Mouse (Mus musculus) forebrain, embryonic 13.5 days (tissue): ENCODE data around the gene Itgae. TPM values are rescaled to one million over a fixed set of nuclear protein-coding genes. Genes with fewer than 3 reads are reported as not detected.

Experiments
- ATAC-seq: fragments of 200-750 bp; cut with Nextera tagmentation; 2 replicates; pipeline ENCODE4 v1.8.0; 2017
- H3K27ac ChIP-seq: fragments of 300-500 bp; sonication (generic); 2 replicates; pipeline ENCODE4 v1.5.1; 2015; ENCODE audit warnings: inconsistent platforms, mild to moderate bottlenecking, moderate library complexity
- H3K27me3 ChIP-seq: fragments of 300-500 bp; sonication (generic); 2 replicates; pipeline ENCODE4 v1.6.1; 2015; ENCODE audit warnings: mild to moderate bottlenecking, inconsistent platforms
- H3K36me3 ChIP-seq: fragments of 300-500 bp; sonication (generic); 2 replicates; pipeline ENCODE4 v1.6.1; 2015; ENCODE audit warnings: mild to moderate bottlenecking, inconsistent platforms; ENCODE audit not compliant: poor library complexity, severe bottlenecking
- H3K4me1 ChIP-seq: fragments of 300-500 bp; sonication (generic); 2 replicates; pipeline ENCODE4 v1.6.1; 2015; ENCODE audit warnings: inconsistent platforms
- H3K4me2 ChIP-seq: fragments of 300-500 bp; sonication (generic); 2 replicates; pipeline ENCODE4 v1.6.1; 2015; ENCODE audit warnings: inconsistent platforms, mild to moderate bottlenecking, moderate library complexity
- H3K4me3 ChIP-seq: fragments of 300-500 bp; sonication (generic); 2 replicates; pipeline ENCODE4 v1.5.1; 2015; ENCODE audit warnings: mild to moderate bottlenecking, inconsistent platforms
- H3K9ac ChIP-seq: fragments of 300-500 bp; sonication (generic); 2 replicates; pipeline ENCODE4 v1.6.1; 2015; ENCODE audit warnings: mild to moderate bottlenecking, inconsistent platforms
- H3K9me3 ChIP-seq: fragments of 300-500 bp; sonication (generic); replicated peaks from 2 replicates; pipeline ENCODE4 v1.6.1; 2016; ENCODE audit warnings: inconsistent platforms
- WGBS: fragments of 180-500 bp; shearing (Covaris S2); methylation state at CpG from one replicate; pipeline ENCODE4 v1.1.7; 2015; 5-methylcytosine and 5-hydroxymethylcytosine counted together
- polyA plus RNA-seq: library from polyadenylated mRNA; unstranded; fragments of >200 nt; fragmentation: Nextera tagmentation; extraction: Ambion mirVana; gene quantifications from 2 replicates; pipeline ENCODE4 v1.2.1, GENCODE M21; 2015

Itgae gene
- polyA plus RNA-seq, result 0.27 and 0.29 TPM in 2 replicates

- Histone ChIP-seq H3K4me1 (peaks cover 9% of the 10 kb centered on the region; the same call in 1 of the 2 replicates), H3K36me3 (peaks cover 5% of the 10 kb centered on the region; the same call in 1 of the 2 replicates), H3K27ac (no peak within 1 kb of the TSS), H3K9me3 (no peaks in the 10 kb centered on the region), H3K4me3 (no peak within 1 kb of the TSS), H3K27me3 (no peaks in the 10 kb centered on the region), H3K9ac (no peak within 1 kb of the TSS), H3K4me2 (no peak within 1 kb of the TSS)
- 93% methylated on average over 4 of the region's 4 CpGs for WGBS
- no peak for ATAC-seq
These were observed at the start of gene Itgae for GRCm38 (mm10) chr11:73090283-73090682. TSS of gene Itgae (plus strand) at chr11:73090583.

- Histone ChIP-seq H3K9me3 (no peaks in the 10 kb centered on the region), H3K4me2 (no peak overlapping the region), H3K27ac (no peak overlapping the region), H3K4me3 (no peak overlapping the region), H3K27me3 (no peaks in the 10 kb centered on the region), H3K9ac (no peak overlapping the region), H3K36me3 (no peaks in the 10 kb centered on the region), H3K4me1 (peaks cover 9% of the 10 kb centered on the region)
- ATAC-seq, result no peak
- WGBS, result 65% methylated on average over 6 of the region's 6 CpGs
These were observed 46.1 kb upstream of the Itgae start for GRCm38 (mm10) chr11:73044229-73044755.

GRCm38 (mm10) chr11:73044789-73045188 is 45.6 kb upstream of the Itgae start:
- Histone ChIP-seq H3K4me2 (no peak overlapping the region), H3K9me3 (no peaks in the 10 kb centered on the region), H3K9ac (no peak overlapping the region), H3K27me3 (no peaks in the 10 kb centered on the region), H3K4me3 (no peak overlapping the region), H3K27ac (no peak overlapping the region), H3K36me3 (0 out of 2 replicates have a peak, but pooled peaks cover under 1% of the 10 kb centered on the region), H3K4me1 (peaks cover 13% of the 10 kb centered on the region)
- no peak for ATAC-seq
- 71% methylated on average over 4 of the region's 4 CpGs for WGBS

- no peaks in the 10 kb centered on the region for H3K9me3 ChIP-seq
- H3K9ac ChIP-seq, result peak within 1 kb of the TSS; percentile 93
- WGBS, result 1% methylated on average over 39 of the region's 39 CpGs
- no peaks in the 10 kb centered on the region for H3K27me3 ChIP-seq
- peaks cover 15% of the 10 kb centered on the region for H3K4me1 ChIP-seq
- peaks cover 25% of the 10 kb centered on the region for H3K36me3 ChIP-seq
- peak; percentile 98 for ATAC-seq
- peak within 1 kb of the TSS; percentile 86 for H3K4me2 ChIP-seq
- peak within 1 kb of the TSS; percentile 81 for H3K27ac ChIP-seq
- H3K4me3 ChIP-seq, result peak within 1 kb of the TSS; percentile 95
These were observed 42.8 kb upstream of the Itgae start, which contains the start of gene Ncbp3 for GRCm38 (mm10) chr11:73047542-73047996. TSS of gene Ncbp3 (plus strand) at chr11:73047783.

- H3K4me2 ChIP-seq, result peak overlapping the region; percentile 86
- WGBS, result 2% methylated on average over 48 of the region's 55 CpGs
- H3K27ac ChIP-seq, result peak overlapping the region; percentile 81
- ATAC-seq, result peak; percentile 75
- H3K4me3 ChIP-seq, result peak overlapping the region; percentile 95
- H3K27me3 ChIP-seq, result no peaks in the 10 kb centered on the region
- peaks cover 15% of the 10 kb centered on the region for H3K4me1 ChIP-seq
- H3K9me3 ChIP-seq, result no peaks in the 10 kb centered on the region
- H3K9ac ChIP-seq, result peak overlapping the region; percentile 93
- H3K36me3 ChIP-seq, result peaks cover 32% of the 10 kb centered on the region
These were observed 42.1 kb upstream of the Itgae start for GRCm38 (mm10) chr11:73048030-73048876.

- no peak for ATAC-seq
- Histone ChIP-seq H3K9me3 (no peaks in the 10 kb centered on the region), H3K4me2 (peak overlapping the region; percentile 86), H3K36me3 (peaks cover 43% of the 10 kb centered on the region), H3K4me3 (peak overlapping the region; percentile 95), H3K4me1 (peaks cover 15% of the 10 kb centered on the region), H3K27me3 (no peaks in the 10 kb centered on the region), H3K27ac (peak overlapping the region; percentile 59), H3K9ac (peak overlapping the region; percentile 93; the same call in 1 of the 2 replicates)
- WGBS, result 2% methylated on average over 4 of the region's 4 CpGs
These were observed 41.0 kb upstream of the Itgae start for GRCm38 (mm10) chr11:73049335-73049734.

- WGBS, result 84% methylated on average over 1 of the region's 1 CpGs
- peaks cover 75% of the 10 kb centered on the region for H3K36me3 ChIP-seq
These were observed 37.6 kb upstream of the Itgae start for GRCm38 (mm10) chr11:73052795-73053194.

GRCm38 (mm10) chr11:73057701-73058100 is 32.7 kb upstream of the Itgae start:
- H3K9ac ChIP-seq, result no peak overlapping the region
- H3K27ac ChIP-seq, result no peak overlapping the region
- H3K4me1 ChIP-seq, result no peaks in the 10 kb centered on the region
- H3K36me3 ChIP-seq, result peaks cover 86% of the 10 kb centered on the region
- H3K27me3 ChIP-seq, result no peaks in the 10 kb centered on the region
- H3K9me3 ChIP-seq, result no peaks in the 10 kb centered on the region
- WGBS, result 92% methylated on average over 5 of the region's 5 CpGs
- ATAC-seq, result no peak
- H3K4me2 ChIP-seq, result no peak overlapping the region
- no peak overlapping the region for H3K4me3 ChIP-seq

More at GRCm38 (mm10) chr11:73052795-73053194, 37.6 kb upstream of the Itgae start:
- H3K4me3 ChIP-seq, result no peak overlapping the region
- no peak overlapping the region for H3K4me2 ChIP-seq
- H3K9me3 ChIP-seq, result no peaks in the 10 kb centered on the region
- H3K27me3 ChIP-seq, result no peaks in the 10 kb centered on the region
- peaks cover 15% of the 10 kb centered on the region for H3K4me1 ChIP-seq
- no peak for ATAC-seq
- no peak overlapping the region for H3K9ac ChIP-seq
- no peak overlapping the region for H3K27ac ChIP-seq

- peaks cover 69% of the 10 kb centered on the region for H3K36me3 ChIP-seq
- ATAC-seq, result no peak
- WGBS, result 92% methylated on average over 3 of the region's 3 CpGs
These were observed 30.8 kb upstream of the Itgae start for GRCm38 (mm10) chr11:73059630-73060029.

GRCm38 (mm10) chr11:73061413-73061812 is 29.0 kb upstream of the Itgae start:
- no peak overlapping the region for H3K9ac ChIP-seq
- no peak for ATAC-seq
- H3K4me2 ChIP-seq, result no peak overlapping the region
- H3K27ac ChIP-seq, result no peak overlapping the region
- no peak overlapping the region for H3K4me3 ChIP-seq
- H3K36me3 ChIP-seq, result peaks cover 63% of the 10 kb centered on the region
- H3K9me3 ChIP-seq, result no peaks in the 10 kb centered on the region
- WGBS, result 94% methylated on average over 3 of the region's 3 CpGs
- no peaks in the 10 kb centered on the region for H3K27me3 ChIP-seq
- H3K4me1 ChIP-seq, result no peaks in the 10 kb centered on the region

More at GRCm38 (mm10) chr11:73059630-73060029, 30.8 kb upstream of the Itgae start:
- Histone ChIP-seq H3K4me2 (no peak overlapping the region), H3K9ac (no peak overlapping the region), H3K27me3 (no peaks in the 10 kb centered on the region), H3K27ac (no peak overlapping the region), H3K4me1 (no peaks in the 10 kb centered on the region), H3K9me3 (no peaks in the 10 kb centered on the region), H3K4me3 (no peak overlapping the region)

- WGBS, result 81% methylated on average over 3 of the region's 3 CpGs
- ATAC-seq, result no peak
These were observed 18.5 kb upstream of the Itgae start for GRCm38 (mm10) chr11:73071839-73072238.

GRCm38 (mm10) chr11:73076295-73076694 is 14.1 kb upstream of the Itgae start:
- Histone ChIP-seq H3K9ac (no peak overlapping the region), H3K27ac (no peak overlapping the region), H3K4me1 (no peaks in the 10 kb centered on the region), H3K36me3 (peaks cover 85% of the 10 kb centered on the region), H3K4me3 (no peak overlapping the region), H3K27me3 (no peaks in the 10 kb centered on the region), H3K4me2 (no peak overlapping the region), H3K9me3 (no peaks in the 10 kb centered on the region)
- no peak for ATAC-seq
- WGBS, result 88% methylated on average over 4 of the region's 4 CpGs

More at GRCm38 (mm10) chr11:73071839-73072238, 18.5 kb upstream of the Itgae start:
- peaks cover 85% of the 10 kb centered on the region for H3K36me3 ChIP-seq
- H3K4me3 ChIP-seq, result no peak overlapping the region
- H3K4me1 ChIP-seq, result no peaks in the 10 kb centered on the region
- no peak overlapping the region for H3K4me2 ChIP-seq
- no peaks in the 10 kb centered on the region for H3K27me3 ChIP-seq
- H3K9me3 ChIP-seq, result no peaks in the 10 kb centered on the region
- H3K27ac ChIP-seq, result no peak overlapping the region
- H3K9ac ChIP-seq, result no peak overlapping the region
